Mouse (Mus musculus) left cerebral cortex, adult 9 months (tissue): ENCODE measurements at regions not wholly inside any gene's neighbourhood (a gene's known extent, or its start where the extent isn't known, plus 50 kb on each side); places are given as distances from the start of the nearest gene placed in this dataset.
A peak's percentile ranks its signal among the peaks of the same experiment; 100 is the strongest.

ENCODE experiments used
- DNase-seq, 2 experiments: peaks; one replicate each; pipeline ENCODE4 v3.0.0; 2022; ENCODE audit warnings: low spot score in 2 of 2

DNA sequence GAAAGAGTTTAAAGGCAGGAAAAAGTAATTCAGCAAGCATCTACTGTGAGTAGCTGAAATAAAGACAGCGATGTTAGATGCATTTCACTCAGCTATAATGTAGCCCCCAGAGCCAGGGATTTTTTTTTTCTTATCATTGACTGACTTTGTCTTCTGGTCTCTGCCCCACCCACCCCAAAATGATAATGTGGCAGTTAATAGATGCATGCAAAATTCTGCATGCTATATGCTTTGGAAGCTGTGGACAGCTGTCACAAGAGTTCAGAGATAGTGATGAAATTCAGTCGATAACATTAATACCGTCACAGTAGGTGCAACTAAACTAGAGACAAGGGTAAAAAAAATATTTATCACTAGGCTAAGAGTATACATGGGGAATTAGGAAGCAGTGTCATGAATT, 263.7 kb downstream of the Rpl36a-ps1 start:
- DNase-seq = no peak

- DNase-seq = no peak
Observed at GRCm38 (mm10) chr14:98728863-98729262, 265.3 kb downstream of the Rpl36a-ps1 start.

GRCm38 (mm10) chr14:98722481-98722880, 271.6 kb downstream of the Rpl36a-ps1 start:
- DNase-seq = no peak

- DNase-seq = no peak
Observed at GRCm38 (mm10) chr14:98721033-98721432, 273.1 kb downstream of the Rpl36a-ps1 start.

GRCm38 (mm10) chr14:98708045-98708444, 286.1 kb downstream of the Rpl36a-ps1 start:
- DNase-seq = no peak

DNA sequence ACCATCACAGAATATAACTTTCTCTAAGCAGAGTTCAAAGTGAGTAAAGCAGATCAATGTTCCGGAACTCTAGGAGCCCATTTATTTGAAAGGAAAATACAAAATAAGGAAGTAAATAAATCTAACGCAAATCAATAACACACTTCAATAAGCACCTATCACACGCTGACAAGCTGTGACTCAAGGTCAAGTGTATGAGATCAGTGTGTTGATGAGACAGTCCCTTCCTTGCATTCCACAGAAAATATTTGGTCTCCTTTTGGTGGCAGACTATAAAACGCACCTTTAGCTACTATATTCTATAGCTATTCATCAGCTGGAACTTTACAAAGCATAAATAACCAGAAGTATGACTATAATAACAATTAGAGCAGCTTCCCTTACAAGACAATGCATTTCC, 286.5 kb downstream of the Rpl36a-ps1 start:
- DNase-seq = no peak

DNA sequence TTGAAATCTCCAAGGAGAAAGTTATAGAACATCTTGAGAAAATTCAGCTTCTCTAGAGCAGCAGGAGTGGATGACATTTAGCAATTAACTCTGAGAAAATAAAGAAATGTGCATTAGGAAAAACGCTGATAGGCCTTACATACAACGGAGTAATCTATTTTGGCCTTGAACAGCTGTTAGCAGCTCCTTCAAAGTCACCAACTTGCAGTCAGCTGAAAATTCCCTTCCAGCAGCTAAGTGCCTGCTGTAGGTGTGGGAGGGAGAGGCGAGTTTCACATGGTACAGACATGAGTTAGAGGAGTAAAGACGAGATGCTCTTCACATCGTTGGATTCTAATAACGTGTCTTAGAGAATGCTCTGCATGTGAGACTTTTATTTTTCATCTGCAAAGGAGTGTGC, 290.8 kb downstream of the Rpl36a-ps1 start:
- DNase-seq = peak in 1 of 2 experiments; percentile 11

DNA sequence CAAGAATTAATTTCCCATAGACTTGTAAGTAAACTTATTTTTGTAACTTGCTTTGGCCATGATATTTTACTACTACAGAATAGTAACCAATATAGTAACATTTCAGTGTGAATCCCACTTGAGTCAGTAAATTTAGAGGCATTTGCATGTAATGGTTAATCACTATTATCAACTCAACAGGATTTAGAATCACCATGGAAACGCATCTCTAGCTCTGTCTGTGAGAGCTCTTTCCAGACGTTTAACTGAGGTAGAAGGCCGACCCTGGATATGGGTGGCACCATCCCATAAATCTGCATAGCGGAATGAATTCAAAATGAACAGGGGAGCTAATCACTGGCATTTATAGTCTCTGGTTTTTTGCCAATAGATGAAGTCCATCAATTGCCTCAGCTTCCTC, 337.6 kb downstream of the Rpl36a-ps1 start:
- no peak for DNase-seq

- no peak for DNase-seq
Observed at GRCm38 (mm10) chr14:98654191-98654809, 339.8 kb downstream of the Rpl36a-ps1 start.

DNA sequence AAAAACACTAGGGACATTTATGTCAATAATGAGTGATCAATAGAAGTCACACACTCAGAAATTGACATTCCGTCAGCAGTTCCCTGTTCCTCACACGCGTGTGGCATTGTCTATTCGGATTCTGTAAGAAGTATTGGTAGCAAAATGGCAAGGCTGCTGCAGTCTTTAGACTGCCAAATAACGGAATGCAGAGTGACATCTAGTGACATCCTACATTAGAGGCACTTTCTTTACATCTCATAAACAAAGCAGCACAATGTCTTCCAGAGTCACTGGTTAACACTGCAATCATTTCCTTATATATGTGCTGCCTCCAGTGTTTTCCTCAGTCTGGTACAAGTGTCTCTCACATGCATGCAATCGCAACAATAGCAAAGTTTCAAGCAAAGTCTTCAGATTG, 342.9 kb downstream of the Rpl36a-ps1 start:
- no peak for DNase-seq

DNA sequence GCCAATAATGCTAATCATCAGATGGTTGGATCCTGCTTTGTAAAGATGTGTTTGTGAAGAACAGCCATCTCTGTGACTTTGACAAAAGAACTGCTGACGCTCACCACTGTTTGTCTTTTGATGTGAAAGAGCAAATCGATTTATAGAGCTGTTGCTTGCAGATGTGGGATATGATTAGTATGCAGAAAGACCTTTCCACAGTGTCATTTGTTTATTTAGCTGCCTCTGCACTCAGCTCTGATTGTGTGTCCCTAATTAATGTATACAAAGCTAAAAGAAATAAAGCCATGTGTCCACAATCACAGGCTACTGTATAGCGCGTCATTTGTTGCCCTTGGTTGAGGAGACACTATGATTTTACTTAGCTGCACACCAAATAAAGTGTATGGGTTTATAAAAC, 343.6 kb downstream of the Rpl36a-ps1 start:
- no peak for DNase-seq

- no peak for DNase-seq
Observed at GRCm38 (mm10) chr14:98647614-98648013, 346.5 kb downstream of the Rpl36a-ps1 start.

- DNase-seq = no peak
Observed at GRCm38 (mm10) chr14:98643756-98644155, 350.4 kb downstream of the Rpl36a-ps1 start.

DNA sequence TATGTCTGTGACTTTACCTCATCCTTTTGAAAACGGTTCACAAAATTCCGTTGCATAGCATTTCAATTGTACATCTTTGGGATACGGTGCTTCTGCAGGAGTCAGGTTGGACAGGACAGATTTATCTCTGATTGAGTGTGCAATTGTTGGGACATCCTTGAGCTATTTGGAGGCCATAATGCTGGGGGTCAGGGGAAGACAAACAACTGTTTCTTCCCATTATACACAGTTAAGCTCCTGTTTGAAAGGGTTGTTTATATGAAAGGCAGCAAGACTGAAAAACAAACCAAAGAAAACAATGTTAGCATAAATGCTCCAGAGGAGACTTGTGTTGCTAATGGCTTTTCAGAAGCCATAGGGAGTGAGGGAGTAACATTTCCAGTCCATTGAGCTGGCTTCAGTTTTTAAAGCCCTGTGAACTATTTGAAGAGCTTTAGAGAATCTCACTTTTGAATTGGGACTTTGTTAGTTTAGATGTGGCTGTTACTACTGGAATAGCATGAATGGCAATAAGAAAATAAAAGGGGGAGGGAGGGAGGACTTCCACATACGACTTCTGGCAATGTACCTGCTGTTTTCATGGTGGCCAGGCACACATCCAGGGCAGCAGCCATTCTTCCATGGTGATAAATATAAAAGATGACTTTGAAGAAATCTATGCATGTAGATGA, 351.3 kb downstream of the Rpl36a-ps1 start:
- no peak for DNase-seq

- DNase-seq = no peak
Observed at GRCm38 (mm10) chr14:98629026-98629425, 365.1 kb downstream of the Rpl36a-ps1 start.

DNA sequence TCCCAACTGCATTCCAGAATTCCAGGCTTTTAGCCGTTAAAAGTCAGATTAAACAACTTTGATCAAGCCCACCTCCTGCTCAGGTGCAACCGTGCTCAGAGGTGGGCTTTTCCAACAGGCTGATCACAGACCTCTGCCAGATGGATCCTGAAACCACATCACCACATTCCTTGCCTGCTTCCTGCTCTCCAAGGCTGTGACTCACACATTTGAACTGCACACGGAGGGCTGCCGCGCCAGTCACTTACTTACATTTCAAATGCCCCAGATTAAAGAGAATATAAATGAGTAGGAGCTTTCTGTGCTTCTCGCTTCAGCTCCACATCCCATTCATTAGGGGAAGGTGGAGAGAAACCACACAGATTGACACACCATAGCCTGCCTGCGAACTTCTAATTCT, 367.6 kb downstream of the Rpl36a-ps1 start:
- DNase-seq = no peak

GRCm38 (mm10) chr14:98625867-98626266, 368.3 kb downstream of the Rpl36a-ps1 start:
- no peak for DNase-seq

- no peak for DNase-seq
Observed at GRCm38 (mm10) chr14:98605772-98606171, 388.3 kb downstream of the Rpl36a-ps1 start.

GRCm38 (mm10) chr14:98596252-98596651, 397.9 kb downstream of the Rpl36a-ps1 start:
- no peak for DNase-seq

- peak; percentile 2 to 3 for DNase-seq
Observed at GRCm38 (mm10) chr14:98589846-98590245, 404.3 kb downstream of the Rpl36a-ps1 start.

- no peak for DNase-seq
Observed at GRCm38 (mm10) chr14:98571644-98572043, 402.1 kb upstream of the Dach1 start.

DNA sequence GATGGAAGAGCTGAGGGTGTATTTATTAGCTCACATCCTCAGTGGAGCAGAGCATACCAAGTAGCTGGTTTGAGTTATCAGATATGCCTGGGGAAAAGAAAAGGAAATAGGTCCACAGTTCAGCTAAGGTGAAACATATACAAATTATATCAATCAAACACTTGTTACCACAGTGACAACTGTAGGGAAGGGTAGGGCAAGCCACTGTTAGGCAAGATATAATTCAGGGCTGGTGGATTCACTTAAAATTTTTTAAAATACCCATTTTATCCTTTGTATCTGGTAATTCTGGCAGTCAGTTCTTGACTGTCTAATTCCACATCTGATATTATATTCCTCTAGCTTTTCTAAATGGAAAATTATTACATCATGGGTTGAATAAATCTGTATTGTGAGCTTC, 392.4 kb upstream of the Dach1 start:
- DNase-seq = no peak

GRCm38 (mm10) chr14:98539792-98540191, 370.2 kb upstream of the Dach1 start:
- DNase-seq = no peak

GRCm38 (mm10) chr14:98538267-98538666, 368.7 kb upstream of the Dach1 start:
- DNase-seq = no peak
